Mouse (Mus musculus): ENCODE data around the gene Hbs1l.
"Not testable (repeated sequence)": the region's sequence is repeated elsewhere in the genome, so short reads cannot be mapped to it uniquely, and the experiment has no call there.

The Hbs1l gene

GRCm38 (mm10) chr10:21357986-21358385 lies 62.2 kb downstream of the Hbs1l start:
- DNase-seq (ENCODE audit: low read depth, low spot score): no peak

- no peak for DNase-seq (ENCODE audit: low read depth, low spot score)
These were observed 63.3 kb downstream of the Hbs1l start for GRCm38 (mm10) chr10:21359086-21359485.

GRCm38 (mm10) chr10:21361871-21362270 lies 66.1 kb downstream of the Hbs1l start:
- no peak for DNase-seq (ENCODE audit: low read depth, low spot score)

GRCm38 (mm10) chr10:21363297-21363696 lies 67.5 kb downstream of the Hbs1l start:
- DNase-seq (ENCODE audit: low read depth, low spot score): no peak

GRCm38 (mm10) chr10:21364946-21365345 lies 69.2 kb downstream of the Hbs1l start:
- DNase-seq (ENCODE audit: low read depth, low spot score): no peak

- no peak for DNase-seq (ENCODE audit: low read depth, low spot score)
These were observed 70.1 kb downstream of the Hbs1l start for GRCm38 (mm10) chr10:21365897-21366296.

- no peak for DNase-seq (ENCODE audit: low read depth, low spot score)
These were observed 70.7 kb downstream of the Hbs1l start for GRCm38 (mm10) chr10:21366471-21366870.

- DNase-seq (ENCODE audit: low read depth, low spot score): no peak
These were observed 71.7 kb downstream of the Hbs1l start for GRCm38 (mm10) chr10:21367481-21367880.

- DNase-seq (ENCODE audit: low read depth, low spot score): no peak
These were observed 73.8 kb downstream of the Hbs1l start for GRCm38 (mm10) chr10:21369586-21369985.

GRCm38 (mm10) chr10:21372271-21372670 lies 76.5 kb downstream of the Hbs1l start:
- DNase-seq (ENCODE audit: low read depth, low spot score): no peak

GRCm38 (mm10) chr10:21376682-21377473 lies 81.1 kb downstream of the Hbs1l start, which contains the start of gene Aldh8a1:
Gene Aldh8a1, plus strand, starts transcription at chr10:21377291.
- DNase-seq (ENCODE audit: low read depth, low spot score): no peak

GRCm38 (mm10) chr10:21378196-21378944 lies 82.6 kb downstream of the Hbs1l start:
- DNase-seq (ENCODE audit: low read depth, low spot score): no peak

- peak; percentile 45 for DNase-seq (ENCODE audit: low read depth, low spot score)
These were observed 87.1 kb downstream of the Hbs1l start for GRCm38 (mm10) chr10:21382914-21383313.

- no peak for DNase-seq (ENCODE audit: low read depth, low spot score)
These were observed 89.4 kb downstream of the Hbs1l start for GRCm38 (mm10) chr10:21385111-21385663.

- no peak for DNase-seq (ENCODE audit: low read depth, low spot score)
These were observed 93.3 kb downstream of the Hbs1l start for GRCm38 (mm10) chr10:21389075-21389474.

GRCm38 (mm10) chr10:21390440-21390839 lies 94.7 kb downstream of the Hbs1l start:
- no peak for DNase-seq (ENCODE audit: low read depth, low spot score)

GRCm38 (mm10) chr10:21391286-21391685 lies 95.5 kb downstream of the Hbs1l start:
- no peak for DNase-seq (ENCODE audit: low read depth, low spot score)

- no peak for DNase-seq (ENCODE audit: low read depth, low spot score)
These were observed 97.6 kb downstream of the Hbs1l start for GRCm38 (mm10) chr10:21393390-21393789.

- no peak for DNase-seq (ENCODE audit: low read depth, low spot score)
These were observed 99.8 kb downstream of the Hbs1l start for GRCm38 (mm10) chr10:21395426-21396139.

GRCm38 (mm10) chr10:21398873-21399425 lies 103.2 kb downstream of the Hbs1l start:
- not testable (repeated sequence) for DNase-seq (ENCODE audit: low read depth, low spot score)

- DNase-seq (ENCODE audit: low read depth, low spot score): no peak
These were observed 103.8 kb downstream of the Hbs1l start for GRCm38 (mm10) chr10:21399622-21400021.
